Mouse (Mus musculus) intestine, embryonic 14.5 days (tissue): ENCODE measurements around the gene Ide. TPM values are rescaled to one million over a fixed set of nuclear protein-coding genes. Genes with fewer than 3 reads are reported as not detected.
A peak's percentile ranks its signal among the peaks of the same experiment; 100 is the strongest.

ENCODE experiments used
- ATAC-seq: fragments of 200-750 bp; cut with Nextera tagmentation; replicated peaks from 2 replicates; pipeline ENCODE4 v1.8.0; 2017; ENCODE audit warnings: low read depth, moderate number of reproducible peaks, moderate TSS enrichment, moderate library complexity; ENCODE audit not compliant: low FRiP score, low TSS enrichment
- DNase-seq: peaks from one replicate; pipeline ENCODE4 v3.0.0-alpha.2; 2018; ENCODE audit warnings: low spot score
- H3K27ac ChIP-seq: fragments of 300-500 bp; sonication (generic); 2 replicates; pipeline ENCODE4 v1.5.1; 2014; ENCODE audit warnings: low read depth, mild to moderate bottlenecking, control low read depth
- H3K27me3 ChIP-seq: fragments of 300-500 bp; sonication (generic); replicated peaks from 2 replicates; pipeline ENCODE4 v1.6.1; 2014; ENCODE audit warnings: low read length, control low read depth; ENCODE audit not compliant: control insufficient read depth, insufficient read depth
- H3K36me3 ChIP-seq: fragments of 300-500 bp; sonication (generic); 2 replicates; pipeline ENCODE4 v1.6.1; 2014; ENCODE audit warnings: low read length, control low read depth; ENCODE audit not compliant: control insufficient read depth, insufficient read depth
- H3K4me1 ChIP-seq: fragments of 300-500 bp; sonication (generic); replicated peaks from 2 replicates; pipeline ENCODE4 v1.6.1; 2014; ENCODE audit warnings: low read length, control low read depth, mixed read lengths; ENCODE audit not compliant: control insufficient read depth, insufficient read depth
- H3K4me2 ChIP-seq: fragments of 300-500 bp; sonication (generic); 2 replicates; pipeline ENCODE4 v1.6.1; 2014; ENCODE audit warnings: low read length
- H3K4me3 ChIP-seq: fragments of 300-500 bp; sonication (generic); 2 replicates; pipeline ENCODE4 v1.5.1; 2014; ENCODE audit warnings: low read depth, low read length, control low read depth, mixed read lengths
- H3K9ac ChIP-seq: fragments of 300-500 bp; sonication (generic); 2 replicates; pipeline ENCODE4 v1.6.1; 2014; ENCODE audit warnings: mild to moderate bottlenecking, low read length
- H3K9me3 ChIP-seq: fragments of 300-500 bp; sonication (generic); 2 replicates; pipeline ENCODE4 v1.6.1; 2016; ENCODE audit warnings: low read length, control low read depth; ENCODE audit not compliant: control insufficient read depth
- WGBS: fragments of 180-500 bp; shearing (Covaris S2); extraction: QIAGEN DNeasy Blood & Tissue Kit; methylation state at CpG from one replicate; pipeline ENCODE4 v1.1.7; 2014; 5-methylcytosine and 5-hydroxymethylcytosine counted together
- polyA plus RNA-seq: library from polyadenylated mRNA; unstranded; fragments of >200 nt; fragmentation: Nextera tagmentation; extraction: Ambion mirVana; gene quantifications from 2 replicates; pipeline ENCODE4 v1.2.1, GENCODE M21; 2014

Ide gene
- polyA plus RNA-seq, 1 experiment from 2014 or later: 54.1 TPM

DNA sequence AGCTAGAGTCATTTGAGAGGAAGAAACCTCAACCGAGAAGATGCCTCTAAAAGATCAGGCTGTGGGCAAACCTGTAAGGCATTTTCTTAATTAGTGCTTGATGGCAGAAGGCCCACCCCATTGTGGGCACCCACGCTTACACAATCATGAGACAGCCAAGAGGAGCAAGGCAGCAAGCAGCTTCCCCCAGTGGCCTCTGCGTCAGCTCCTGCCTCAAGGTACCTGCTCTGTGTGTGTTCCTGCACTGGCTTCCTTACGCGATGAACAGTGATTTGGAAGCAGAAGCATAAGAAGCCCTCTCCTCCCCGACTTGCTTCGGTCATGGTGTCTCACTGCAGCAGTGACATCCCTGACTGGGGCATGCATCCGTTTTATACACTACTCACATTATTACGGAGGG, 62.1 kb downstream of the Ide start:
- 91% methylated on average over 9 of the region's 9 CpGs for WGBS

DNA sequence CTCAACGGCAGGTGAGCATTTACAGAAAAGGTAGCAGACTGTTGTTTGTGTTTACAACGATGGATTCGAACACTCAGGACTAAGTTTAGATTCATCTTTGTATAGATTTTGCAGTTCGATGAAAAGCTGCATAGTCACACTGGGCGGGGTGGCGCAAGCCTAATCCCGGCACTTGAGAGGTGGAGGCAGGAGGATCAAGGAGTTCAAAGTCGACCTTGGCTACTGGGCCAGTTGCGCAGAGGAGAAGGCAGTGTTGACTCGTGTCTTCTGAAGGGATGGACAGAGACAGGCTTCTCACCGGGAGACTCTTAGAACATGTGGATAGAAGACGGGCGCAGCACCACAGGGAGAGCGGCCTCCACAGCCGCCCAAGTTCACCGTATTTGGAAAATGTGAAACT, 68.5 kb downstream of the Ide start:
- 88% methylated on average over 16 of the region's 16 CpGs for WGBS
- H3K36me3 ChIP-seq: peaks cover 13% of the 10 kb centered on the region
- H3K4me2 ChIP-seq: no peak overlapping the region
- no peak for ATAC-seq
- H3K4me3 ChIP-seq: no peak overlapping the region
- no peaks in the 10 kb centered on the region for H3K27me3 ChIP-seq
- no peak for DNase-seq
- no peak overlapping the region for H3K9ac ChIP-seq
- H3K9me3 ChIP-seq: no peaks in the 10 kb centered on the region
- H3K4me1 ChIP-seq: no peaks in the 10 kb centered on the region
- no peak overlapping the region for H3K27ac ChIP-seq

More for the DNA sequence above, 62.1 kb downstream of the Ide start:
- no peak overlapping the region for H3K4me3 ChIP-seq
- no peak for ATAC-seq
- no peak overlapping the region for H3K9ac ChIP-seq
- H3K4me2 ChIP-seq: no peak overlapping the region
- H3K9me3 ChIP-seq: no peaks in the 10 kb centered on the region
- H3K4me1 ChIP-seq: no peaks in the 10 kb centered on the region
- no peak for DNase-seq
- no peak overlapping the region for H3K27ac ChIP-seq
- peaks cover 17% of the 10 kb centered on the region; the same call in 1 of the 2 replicates for H3K36me3 ChIP-seq
- no peaks in the 10 kb centered on the region for H3K27me3 ChIP-seq

DNA sequence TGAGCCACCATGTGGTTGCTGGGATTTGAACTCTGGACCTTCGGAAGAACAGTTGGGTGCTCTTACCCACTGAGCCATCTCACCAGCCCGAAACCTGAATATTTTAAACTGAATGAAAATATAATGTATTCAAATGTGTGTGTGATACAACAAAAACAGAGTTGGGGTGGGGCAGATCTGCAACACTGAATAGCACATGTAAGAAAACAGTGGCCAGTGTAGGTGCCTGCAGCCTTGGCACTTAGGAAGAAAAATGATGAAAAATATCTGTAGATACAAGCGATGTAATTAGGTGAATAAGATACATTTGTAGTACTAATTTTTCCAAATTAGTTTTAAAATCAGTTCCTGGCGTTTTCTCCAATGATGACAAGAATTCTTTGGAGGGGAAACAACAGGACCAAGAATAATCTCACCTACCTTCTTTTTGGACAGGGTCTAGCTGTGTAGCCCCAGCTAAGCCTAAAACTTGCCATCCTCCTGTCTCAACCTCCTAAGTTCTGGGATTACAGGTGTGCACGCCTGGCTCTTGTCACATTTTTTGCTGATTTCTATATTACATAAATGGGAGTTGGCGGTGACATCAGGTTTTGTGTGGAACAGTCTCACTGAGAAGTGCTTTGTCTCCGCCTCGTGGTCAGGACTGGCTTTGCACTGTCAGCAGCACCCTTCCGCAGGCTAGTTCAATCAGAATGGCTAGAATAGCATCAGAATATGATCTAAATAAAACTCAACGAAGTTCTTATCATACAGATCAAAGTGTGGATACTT, 72.1 kb downstream of the Ide start:
- WGBS: 34% methylated on average over 10 of the region's 10 CpGs
- no peaks in the 10 kb centered on the region for H3K27me3 ChIP-seq
- peaks cover 10% of the 10 kb centered on the region; the same call in 1 of the 2 replicates for H3K36me3 ChIP-seq
- DNase-seq: peak; percentile 92
- no peaks in the 10 kb centered on the region for H3K9me3 ChIP-seq
- H3K27ac ChIP-seq: no peak overlapping the region
- ATAC-seq: peak; percentile 60; the same call in 1 of the 2 replicates
- no peak overlapping the region for H3K9ac ChIP-seq
- H3K4me2 ChIP-seq: no peak overlapping the region
- H3K4me1 ChIP-seq: no peaks in the 10 kb centered on the region
- H3K4me3 ChIP-seq: no peak overlapping the region

DNA sequence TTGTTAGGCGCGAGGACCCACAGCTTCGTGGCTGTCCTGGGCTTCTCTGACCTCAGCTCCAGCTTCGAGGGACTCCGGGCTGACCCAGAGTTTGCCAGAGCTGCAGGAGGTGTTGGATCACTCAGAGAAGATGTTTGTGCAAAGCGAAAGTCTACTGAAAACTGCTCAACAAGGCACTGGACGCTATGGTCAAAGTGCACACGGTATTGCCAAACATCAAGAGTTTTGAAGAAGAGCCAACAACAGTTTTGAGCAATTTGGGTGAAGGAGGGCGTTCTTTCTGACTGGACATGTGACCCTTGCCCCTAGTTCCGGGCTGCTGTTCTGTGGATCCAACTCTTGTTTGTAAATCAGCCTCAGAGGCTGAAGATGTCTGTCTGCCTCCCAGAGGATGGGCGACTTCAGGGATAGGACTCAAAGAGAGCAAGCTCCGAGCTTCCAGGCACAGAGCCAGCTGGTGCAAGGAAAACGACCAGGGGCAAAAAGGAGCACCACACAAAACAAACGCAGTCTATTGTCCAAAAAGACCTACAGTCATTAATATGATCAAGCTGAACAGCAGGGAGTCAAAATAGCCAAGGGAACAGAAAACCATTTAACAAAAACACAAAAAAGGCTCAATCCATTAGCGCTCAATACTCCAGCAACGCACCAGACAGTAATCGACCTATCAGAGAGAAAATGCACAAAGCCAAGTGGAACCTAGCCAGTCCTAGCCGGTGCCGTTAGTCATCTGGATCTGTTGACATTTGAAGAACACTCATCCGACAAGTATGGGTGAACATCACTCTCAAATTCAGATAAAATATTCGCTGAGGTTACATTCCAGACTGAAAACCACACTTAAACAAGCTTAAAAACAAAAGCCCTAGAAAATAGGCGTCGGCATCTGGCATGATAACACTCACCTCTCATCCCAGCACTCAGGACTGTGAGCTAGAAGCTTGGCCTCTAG, 73.4 kb downstream of the Ide start:
- DNase-seq: no peak
- no peak for ATAC-seq
- no peak overlapping the region for H3K4me3 ChIP-seq
- 61% methylated on average over 23 of the region's 23 CpGs for WGBS
- no peaks in the 10 kb centered on the region for H3K27me3 ChIP-seq
- H3K4me1 ChIP-seq: no peaks in the 10 kb centered on the region
- H3K36me3 ChIP-seq: peaks cover 10% of the 10 kb centered on the region; the same call in 1 of the 2 replicates
- no peaks in the 10 kb centered on the region for H3K9me3 ChIP-seq
- H3K27ac ChIP-seq: no peak overlapping the region
- H3K9ac ChIP-seq: no peak overlapping the region
- no peak overlapping the region for H3K4me2 ChIP-seq

DNA sequence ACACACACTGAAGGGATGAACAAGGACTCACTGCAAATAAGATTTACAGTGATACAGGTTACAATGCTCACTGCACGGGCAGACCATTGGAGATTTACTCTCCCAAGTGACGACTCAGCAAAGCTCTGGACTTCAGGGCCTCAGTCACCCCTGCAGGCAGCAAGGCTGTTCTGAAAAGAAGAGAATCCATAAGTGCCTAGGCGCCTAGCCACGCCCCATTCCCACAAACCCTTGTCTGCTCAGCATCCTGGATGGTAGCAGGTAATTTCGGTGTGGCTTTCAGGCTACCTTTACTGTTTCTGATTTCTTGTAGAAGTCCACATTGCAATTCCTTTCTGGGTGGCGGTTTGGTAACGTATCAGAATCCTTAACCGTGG, 74.1 kb downstream of the Ide start:
- ATAC-seq: no peak
- no peaks in the 10 kb centered on the region for H3K27me3 ChIP-seq
- WGBS: 69% methylated on average over 8 of the region's 8 CpGs

DNA sequence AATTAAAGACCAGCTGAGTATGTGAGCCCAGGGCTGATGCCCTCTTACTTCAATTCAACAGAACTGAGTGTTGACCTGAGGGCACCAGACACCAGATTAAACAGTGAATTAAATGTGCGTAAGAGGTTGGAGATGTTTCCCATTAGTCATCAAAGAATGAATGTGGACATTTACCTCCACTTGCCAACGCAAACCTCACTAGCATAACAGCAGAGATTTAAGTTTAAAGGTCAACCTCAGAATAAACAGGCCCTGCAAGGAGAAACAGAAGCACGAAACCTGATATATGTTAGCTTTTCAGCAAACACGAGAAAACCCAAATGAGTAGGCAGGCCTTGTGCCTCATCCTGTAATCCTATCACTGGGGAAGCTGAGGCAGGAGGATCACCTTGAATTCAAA, 75.3 kb downstream of the Ide start:
- H3K4me1 ChIP-seq: no peaks in the 10 kb centered on the region
- whole genome bisulfite sequencing: 19% methylated on average over 4 of the region's 4 CpGs
- H3K36me3 ChIP-seq: no peaks in the 10 kb centered on the region
- H3K9ac ChIP-seq: no peak overlapping the region
- no peaks in the 10 kb centered on the region for H3K9me3 ChIP-seq
- no peak for ATAC-seq
- no peaks in the 10 kb centered on the region for H3K27me3 ChIP-seq
- H3K4me3 ChIP-seq: no peak overlapping the region
- H3K27ac ChIP-seq: no peak overlapping the region
- H3K4me2 ChIP-seq: no peak overlapping the region
- DNase-seq: no peak

More for the DNA sequence above, 74.1 kb downstream of the Ide start:
- Histone ChIP-seq H3K36me3 (peaks cover 3% of the 10 kb centered on the region; the same call in 1 of the 2 replicates), H3K9me3 (no peaks in the 10 kb centered on the region), H3K9ac (no peak overlapping the region), H3K4me1 (no peaks in the 10 kb centered on the region), H3K4me2 (no peak overlapping the region), H3K27ac (no peak overlapping the region), H3K4me3 (no peak overlapping the region)
- no peak for DNase-seq

DNA sequence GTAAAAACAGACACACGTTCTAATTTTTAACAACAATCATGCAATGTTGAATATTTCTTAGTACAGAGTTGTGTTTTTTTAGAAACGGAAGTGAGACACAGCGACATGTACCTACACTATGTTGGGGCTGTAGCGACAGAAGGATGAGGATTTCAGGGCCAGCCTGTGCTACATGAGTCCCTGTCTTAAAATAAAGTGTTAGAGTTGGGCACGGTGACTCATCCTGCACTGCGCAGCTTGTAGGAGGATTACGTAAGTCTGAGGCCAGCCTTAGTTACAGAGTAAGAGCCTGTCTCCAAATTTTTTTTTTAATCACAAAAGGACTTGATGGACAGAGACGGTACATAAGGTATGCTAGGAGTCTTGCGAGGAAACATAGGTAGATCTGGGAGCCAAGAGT, 82.3 kb downstream of the Ide start:
- no peak overlapping the region for H3K9ac ChIP-seq
- no peaks in the 10 kb centered on the region for H3K4me1 ChIP-seq
- DNase-seq (no peak), ATAC-seq (no peak)
- no peak overlapping the region for H3K4me2 ChIP-seq
- H3K4me3 ChIP-seq: no peak overlapping the region
- no peaks in the 10 kb centered on the region for H3K36me3 ChIP-seq
- WGBS: 90% methylated on average over 9 of the region's 9 CpGs
- no peaks in the 10 kb centered on the region for H3K9me3 ChIP-seq
- H3K27me3 ChIP-seq: no peaks in the 10 kb centered on the region
- H3K27ac ChIP-seq: no peak overlapping the region

DNA sequence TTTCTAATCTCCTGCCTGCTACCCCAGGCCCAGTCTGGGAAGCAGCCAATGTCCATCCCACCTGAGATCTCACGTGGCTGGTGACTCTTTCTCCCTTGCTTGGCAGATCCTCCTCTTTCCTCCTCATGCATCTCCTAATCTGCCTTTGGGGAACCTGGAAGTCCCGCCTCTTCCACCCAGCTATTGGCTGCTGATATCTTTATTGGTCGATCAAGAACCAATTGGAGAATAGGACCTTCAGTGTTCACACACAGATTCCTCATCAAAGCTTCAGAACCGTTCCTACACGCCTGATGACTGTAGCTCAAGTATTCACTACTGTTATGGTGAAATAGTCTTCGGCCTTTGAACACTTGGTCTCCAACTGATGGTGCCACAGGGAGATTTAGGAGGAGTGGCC, 85.5 kb downstream of the Ide start:
- H3K27me3 ChIP-seq: no peaks in the 10 kb centered on the region
- H3K36me3 ChIP-seq: no peaks in the 10 kb centered on the region
- no peak for ATAC-seq
- no peaks in the 10 kb centered on the region for H3K4me1 ChIP-seq
- no peaks in the 10 kb centered on the region for H3K9me3 ChIP-seq
- no peak overlapping the region for H3K9ac ChIP-seq
- no peak overlapping the region for H3K4me3 ChIP-seq
- 62% methylated on average over 6 of the region's 6 CpGs for WGBS
- DNase-seq: no peak
- H3K27ac ChIP-seq: no peak overlapping the region
- no peak overlapping the region for H3K4me2 ChIP-seq
